Mouse (Mus musculus) hindbrain, embryonic 11.5 days (tissue): ENCODE results near the gene Tmem182. TPM values are rescaled to one million over a fixed set of nuclear protein-coding genes. Genes with fewer than 3 reads are reported as not detected.

Source experiments
- ATAC-seq: fragments of 200-750 bp; cut with Nextera tagmentation; 2 replicates; pipeline ENCODE4 v1.8.0; 2017; ENCODE audit warnings: mild to moderate bottlenecking, moderate TSS enrichment, moderate library complexity; ENCODE audit not compliant: low FRiP score
- DNase-seq: peaks from one replicate; pipeline ENCODE4 v3.0.0-alpha.2; 2015; ENCODE audit warnings: low spot score
- H3K27ac ChIP-seq: fragments of 300-500 bp; sonication (generic); 2 replicates; pipeline ENCODE4 v1.5.1; 2014; ENCODE audit warnings: mild to moderate bottlenecking, low read depth, low read length
- H3K27me3 ChIP-seq: fragments of 300-500 bp; sonication (generic); 2 replicates; pipeline ENCODE4 v1.6.1; 2014; ENCODE audit warnings: mild to moderate bottlenecking, low read length, moderate library complexity, mixed read lengths; ENCODE audit not compliant: control insufficient read depth, insufficient read depth
- H3K36me3 ChIP-seq: fragments of 300-500 bp; sonication (generic); 2 replicates; pipeline ENCODE4 v1.6.1; 2014; ENCODE audit warnings: mild to moderate bottlenecking, low read length, moderate library complexity, mixed read lengths; ENCODE audit not compliant: control insufficient read depth, insufficient read depth
- H3K4me1 ChIP-seq: fragments of 300-500 bp; sonication (generic); replicated peaks from 2 replicates; pipeline ENCODE4 v1.6.1; 2014; ENCODE audit warnings: low read length, mixed read lengths; ENCODE audit not compliant: control insufficient read depth, insufficient read depth
- H3K4me2 ChIP-seq: fragments of 300-500 bp; sonication (generic); replicated peaks from 2 replicates; pipeline ENCODE4 v1.6.1; 2014; ENCODE audit warnings: mild to moderate bottlenecking, low read depth, low read length
- H3K4me3 ChIP-seq: fragments of 300-500 bp; sonication (generic); 2 replicates; pipeline ENCODE4 v1.5.1; 2014; ENCODE audit warnings: low read depth, low read length
- H3K9ac ChIP-seq: fragments of 300-500 bp; sonication (generic); 2 replicates; pipeline ENCODE4 v1.6.1; 2014; ENCODE audit warnings: low read depth, low read length
- H3K9me3 ChIP-seq: fragments of 300-500 bp; sonication (generic); 2 replicates; pipeline ENCODE4 v1.6.1; 2016; ENCODE audit warnings: low read length; ENCODE audit not compliant: control insufficient read depth
- whole genome bisulfite sequencing: fragments of 180-500 bp; shearing (Covaris S2); extraction: QIAGEN DNeasy Blood & Tissue Kit; methylation state at CpG from one replicate; pipeline ENCODE4 v1.1.7; 2014; 5-methylcytosine and 5-hydroxymethylcytosine counted together
- polyA plus RNA-seq: library from polyadenylated mRNA; unstranded; fragments of >200 nt; fragmentation: Nextera tagmentation; extraction: Ambion mirVana; gene quantifications from 2 replicates; pipeline ENCODE4 v1.2.1, GENCODE M21; 2014

The Tmem182 gene
- polyA plus RNA-seq, 1 experiment from 2014 or later: not detected

DNA sequence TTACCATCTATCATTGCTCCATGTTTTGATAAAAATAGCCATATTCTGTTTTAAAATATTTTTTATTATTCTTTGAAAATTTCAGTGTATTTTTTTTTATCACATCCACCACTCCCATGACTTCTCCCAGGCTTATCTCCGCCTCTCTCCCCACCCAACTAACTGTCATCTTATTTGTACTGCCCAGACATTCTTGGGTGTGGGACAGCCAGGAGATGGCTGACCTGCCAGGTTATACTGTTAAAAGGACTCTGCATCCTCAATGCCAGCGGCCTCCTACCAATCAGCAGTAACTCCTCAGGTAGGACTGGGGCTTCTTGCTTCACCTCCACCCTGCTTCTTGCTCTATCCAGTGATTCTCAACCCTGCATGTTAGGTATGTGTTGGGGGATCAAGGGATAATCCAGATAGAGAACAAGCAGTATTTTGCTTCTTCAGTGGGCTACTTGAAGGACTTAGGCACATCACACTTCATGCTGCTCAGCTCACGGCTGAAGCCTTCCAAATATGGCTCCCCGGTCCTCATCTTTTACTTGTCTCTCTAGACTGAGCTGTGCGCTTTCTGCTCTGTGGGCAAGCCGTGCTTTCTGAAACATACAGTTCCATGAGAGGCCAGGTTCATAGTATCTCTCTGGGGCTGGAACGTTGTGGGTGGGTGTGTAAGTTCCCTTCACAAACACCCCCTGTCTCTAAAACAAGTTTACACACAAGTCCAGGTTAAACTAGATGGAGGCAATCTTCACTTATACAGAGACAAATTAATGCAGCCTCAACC is 34.0 kb upstream of the Tmem182 start:
- Histone ChIP-seq H3K27ac (no peak overlapping the region), H3K4me2 (no peak overlapping the region), H3K9me3 (no peaks in the 10 kb centered on the region), H3K4me1 (no peaks in the 10 kb centered on the region), H3K27me3 (no peaks in the 10 kb centered on the region), H3K9ac (no peak overlapping the region), H3K36me3 (no peaks in the 10 kb centered on the region), H3K4me3 (no peak overlapping the region)
- DNase-seq (no peak), ATAC-seq (no peak)
- WGBS: 90% methylated on average over 7 of the region's 7 CpGs

DNA sequence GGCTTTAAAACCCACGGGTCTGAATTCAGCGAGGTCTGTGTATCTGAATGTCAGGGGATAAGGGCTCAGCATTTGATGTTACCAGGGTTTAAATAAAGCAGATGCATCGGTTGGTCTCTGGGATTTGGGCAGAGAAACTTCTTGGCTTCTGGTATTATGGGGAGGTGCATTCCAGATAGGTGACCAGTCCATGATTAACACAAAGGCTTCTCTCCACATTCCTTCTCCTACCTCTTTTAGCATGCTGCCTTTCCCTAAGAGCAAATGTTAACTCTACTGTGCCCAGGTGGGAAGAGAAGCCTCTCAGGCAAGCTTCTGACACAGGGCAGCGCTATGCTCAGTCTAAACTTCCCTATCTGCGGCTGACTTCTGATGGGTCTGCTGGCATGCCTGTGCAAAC is 32.2 kb upstream of the Tmem182 start:
- ATAC-seq: no peak
- Histone ChIP-seq H3K4me2 (no peak overlapping the region), H3K9me3 (no peaks in the 10 kb centered on the region), H3K27me3 (no peaks in the 10 kb centered on the region), H3K27ac (no peak overlapping the region), H3K36me3 (no peaks in the 10 kb centered on the region), H3K9ac (no peak overlapping the region), H3K4me3 (no peak overlapping the region), H3K4me1 (no peaks in the 10 kb centered on the region)
- 94% methylated on average over 5 of the region's 5 CpGs for WGBS
- no peak for DNase-seq

DNA sequence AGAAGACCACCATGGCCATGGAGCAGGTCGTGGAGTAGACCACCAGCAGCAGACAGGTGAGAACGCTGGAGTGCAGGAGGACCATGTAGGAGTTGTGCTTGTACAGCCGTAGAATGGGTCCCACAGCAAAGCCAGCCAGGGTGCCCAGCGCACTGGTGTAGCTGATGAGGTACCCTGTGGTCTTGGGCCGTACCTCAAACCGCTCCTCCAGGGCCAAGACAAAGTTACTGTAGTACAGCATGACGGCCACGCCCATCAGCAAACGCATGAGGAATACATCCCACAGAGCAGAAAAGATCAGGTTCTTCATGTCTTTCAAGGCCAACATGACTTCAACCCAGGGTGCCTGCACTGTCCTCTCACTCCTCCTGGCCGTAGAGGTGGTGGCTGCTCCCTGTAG is 31.4 kb upstream of the Tmem182 start:
- ATAC-seq (no peak), DNase-seq (no peak)
- WGBS: 94% methylated on average over 10 of the region's 10 CpGs
- no peak overlapping the region for H3K27ac ChIP-seq
- no peaks in the 10 kb centered on the region for H3K4me1 ChIP-seq
- H3K4me3 ChIP-seq: no peak overlapping the region
- H3K27me3 ChIP-seq: no peaks in the 10 kb centered on the region
- no peaks in the 10 kb centered on the region for H3K9me3 ChIP-seq
- no peak overlapping the region for H3K4me2 ChIP-seq
- H3K9ac ChIP-seq: no peak overlapping the region
- H3K36me3 ChIP-seq: no peaks in the 10 kb centered on the region

DNA sequence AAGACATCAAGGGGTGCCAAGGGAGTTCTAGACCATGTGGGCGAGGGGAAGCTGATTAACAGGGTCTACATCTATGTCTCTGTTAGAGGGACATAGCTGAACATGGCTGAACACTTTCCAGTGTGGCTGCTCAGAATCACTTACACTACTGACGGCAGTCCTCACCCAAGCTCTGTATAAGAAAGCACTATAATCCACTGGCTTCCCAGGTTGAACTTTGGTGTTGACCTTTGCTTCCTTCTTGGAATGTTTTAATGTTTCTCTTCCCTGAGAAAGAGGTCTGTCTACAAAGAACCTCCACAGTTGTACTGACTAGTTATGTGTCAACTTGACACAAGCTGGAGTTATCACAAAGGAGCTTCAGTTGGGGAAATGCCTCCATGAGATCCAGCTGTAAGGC is 29.3 kb upstream of the Tmem182 start:
- Histone ChIP-seq H3K27ac (no peak overlapping the region), H3K27me3 (no peaks in the 10 kb centered on the region), H3K4me3 (no peak overlapping the region), H3K4me1 (no peaks in the 10 kb centered on the region), H3K9me3 (no peaks in the 10 kb centered on the region), H3K9ac (no peak overlapping the region), H3K4me2 (no peak overlapping the region), H3K36me3 (no peaks in the 10 kb centered on the region)
- 73% methylated on average over 2 of the region's 2 CpGs for WGBS
- ATAC-seq (no peak), DNase-seq (no peak)

DNA sequence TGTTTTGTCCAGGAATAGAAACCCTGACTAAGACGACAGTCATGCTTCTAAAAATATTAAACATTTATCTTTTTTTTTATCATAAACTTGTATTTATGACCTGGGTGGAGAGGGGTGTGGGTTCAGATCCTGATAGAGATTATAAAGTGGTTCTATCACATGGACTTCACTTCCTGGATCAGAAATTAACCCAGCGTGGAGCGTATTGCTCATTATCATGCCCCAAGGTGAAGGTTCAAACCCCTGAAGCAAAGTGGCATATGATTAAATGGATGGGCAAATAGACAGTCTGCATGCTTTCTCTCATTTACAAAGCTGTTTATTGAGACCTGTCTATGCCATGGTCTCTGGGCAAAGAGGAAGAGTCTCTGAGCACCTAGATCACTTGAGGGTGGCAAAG is 28.6 kb upstream of the Tmem182 start:
- Histone ChIP-seq H3K4me1 (no peaks in the 10 kb centered on the region), H3K9me3 (no peaks in the 10 kb centered on the region), H3K36me3 (no peaks in the 10 kb centered on the region), H3K27ac (no peak overlapping the region), H3K4me2 (no peak overlapping the region), H3K9ac (no peak overlapping the region), H3K27me3 (no peaks in the 10 kb centered on the region), H3K4me3 (no peak overlapping the region)
- no peak for ATAC-seq
- no peak for DNase-seq
- WGBS: 91% methylated on average over 3 of the region's 3 CpGs

DNA sequence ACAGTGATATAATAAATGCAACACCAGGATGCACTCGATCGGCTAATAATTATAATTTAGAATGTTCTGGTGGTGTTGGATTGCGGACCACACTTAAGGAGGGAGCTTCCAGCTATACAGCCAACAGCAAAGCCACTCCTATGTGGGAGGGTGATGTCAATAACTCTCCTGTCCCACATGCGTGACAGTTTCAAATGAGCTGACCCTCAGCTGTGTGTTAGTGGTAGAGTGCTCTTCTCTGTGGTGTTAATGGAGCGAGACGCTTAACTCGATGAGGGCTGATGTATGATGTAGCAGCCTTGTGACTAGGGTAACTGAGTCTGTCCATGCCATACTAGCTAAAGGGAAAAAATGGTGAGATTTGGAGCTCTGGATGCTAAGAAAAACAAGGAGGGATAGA is 22.0 kb upstream of the Tmem182 start:
- Histone ChIP-seq H3K4me1 (no peaks in the 10 kb centered on the region), H3K9ac (no peak overlapping the region), H3K4me2 (no peak overlapping the region), H3K36me3 (no peaks in the 10 kb centered on the region), H3K27ac (no peak overlapping the region), H3K27me3 (no peaks in the 10 kb centered on the region), H3K4me3 (no peak overlapping the region), H3K9me3 (no peaks in the 10 kb centered on the region)
- no peak for ATAC-seq
- 93% methylated on average over 7 of the region's 7 CpGs for WGBS
- DNase-seq: no peak

DNA sequence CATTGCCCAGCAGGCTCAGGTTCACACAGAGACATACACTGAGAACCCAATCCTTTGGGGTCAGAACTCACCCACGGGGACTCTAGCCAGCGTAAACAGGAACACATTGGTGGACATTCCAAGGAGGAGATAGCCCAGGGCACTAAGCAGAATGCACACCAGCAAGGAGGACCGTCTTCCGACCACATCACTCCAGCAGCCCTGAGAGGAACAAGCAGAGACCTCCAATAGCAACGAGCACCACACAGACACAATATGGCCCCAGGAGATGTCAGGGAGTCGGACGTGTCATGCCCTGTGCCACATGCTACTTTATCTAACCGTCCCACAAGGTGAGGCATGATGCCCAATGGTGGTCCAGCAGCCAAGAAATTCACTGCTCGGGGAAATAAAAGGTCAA is 21.1 kb upstream of the Tmem182 start:
- no peak overlapping the region for H3K4me3 ChIP-seq
- no peaks in the 10 kb centered on the region for H3K4me1 ChIP-seq
- WGBS: 89% methylated on average over 9 of the region's 9 CpGs
- ATAC-seq: no peak
- H3K27ac ChIP-seq: no peak overlapping the region
- no peak overlapping the region for H3K9ac ChIP-seq
- H3K4me2 ChIP-seq: no peak overlapping the region
- no peaks in the 10 kb centered on the region for H3K36me3 ChIP-seq
- no peaks in the 10 kb centered on the region for H3K9me3 ChIP-seq
- no peaks in the 10 kb centered on the region for H3K27me3 ChIP-seq
- no peak for DNase-seq

DNA sequence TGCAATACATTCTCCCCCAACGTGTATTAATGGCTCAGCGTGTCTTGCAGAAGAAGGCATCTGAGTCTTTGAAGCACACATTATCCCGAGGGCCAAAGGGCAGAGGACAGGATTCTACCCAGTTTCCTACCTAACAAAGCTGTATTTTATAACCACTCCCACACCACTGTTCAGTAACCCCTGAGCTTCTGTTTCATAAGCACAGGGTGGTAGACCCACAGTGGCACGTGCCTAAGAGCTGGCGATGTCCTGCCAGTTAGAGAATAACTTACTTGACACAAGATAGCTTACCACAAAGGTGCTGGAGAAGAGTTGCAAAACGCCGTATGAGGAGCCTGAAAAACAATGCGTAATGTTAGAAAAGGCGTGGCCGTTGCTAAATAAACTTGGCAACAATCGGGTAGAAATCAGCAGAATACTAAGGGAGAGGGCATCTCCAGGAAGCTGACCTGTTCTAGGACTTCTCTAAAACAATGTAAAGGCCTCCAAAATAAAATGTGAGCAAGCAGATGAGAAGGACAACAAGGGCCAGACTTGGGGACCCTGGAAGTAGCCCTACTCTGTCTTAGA is 19.4 kb upstream of the Tmem182 start:
- ATAC-seq (no peak), DNase-seq (no peak)
- no peaks in the 10 kb centered on the region for H3K4me1 ChIP-seq
- H3K4me3 ChIP-seq: no peak overlapping the region
- H3K27me3 ChIP-seq: no peaks in the 10 kb centered on the region
- no peak overlapping the region for H3K4me2 ChIP-seq
- WGBS: 91% methylated on average over 11 of the region's 11 CpGs
- H3K27ac ChIP-seq: no peak overlapping the region
- no peaks in the 10 kb centered on the region for H3K9me3 ChIP-seq
- no peak overlapping the region for H3K9ac ChIP-seq
- no peaks in the 10 kb centered on the region for H3K36me3 ChIP-seq

DNA sequence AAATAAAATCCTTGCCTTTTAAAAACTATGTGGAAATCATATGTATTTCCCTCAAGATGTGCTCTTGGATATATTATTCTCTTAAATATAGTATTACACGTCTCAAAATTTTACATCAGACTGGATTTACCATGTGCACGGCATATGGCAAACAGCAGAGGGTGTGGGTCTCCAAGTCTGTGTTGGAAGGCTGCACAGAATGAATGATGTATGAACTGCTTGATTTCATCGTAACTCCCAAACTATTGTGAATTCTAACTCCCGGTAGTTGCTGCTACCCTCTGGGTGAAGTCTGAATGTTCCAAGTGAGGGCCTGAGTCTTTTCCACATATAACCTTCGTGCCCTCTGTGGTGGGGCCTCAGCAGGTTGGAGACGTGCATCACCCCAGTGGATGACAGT is 16.4 kb upstream of the Tmem182 start:
- Histone ChIP-seq H3K4me3 (no peak overlapping the region), H3K36me3 (no peaks in the 10 kb centered on the region), H3K4me2 (no peak overlapping the region), H3K9me3 (no peaks in the 10 kb centered on the region), H3K9ac (no peak overlapping the region), H3K27ac (no peak overlapping the region), H3K4me1 (no peaks in the 10 kb centered on the region), H3K27me3 (no peaks in the 10 kb centered on the region)
- 86% methylated on average over 6 of the region's 6 CpGs for WGBS
- DNase-seq: no peak
- ATAC-seq: no peak
